Mouse (Mus musculus): ENCODE measurements around the gene Ino80d. TPM values are rescaled to one million over a fixed set of nuclear protein-coding genes. Genes with fewer than 3 reads are reported as not detected.

Ino80d gene
- total RNA-seq, 4 experiments from 2014 or later, result 25.6 to 32.7 (median 28.8) TPM

- no peak for DNase-seq (ENCODE audit: low spot score in 2 of 2)
These were observed 123.4 kb downstream of the Ino80d start for GRCm38 (mm10) chr1:62991021-62991420.

GRCm38 (mm10) chr1:62987561-62987960 is 126.9 kb downstream of the Ino80d start:
- DNase-seq (ENCODE audit: low spot score in 2 of 2), result no peak

- DNase-seq (ENCODE audit: low spot score in 2 of 2), result peak in 1 of 2 experiments; percentile 41
These were observed 128.2 kb downstream of the Ino80d start for GRCm38 (mm10) chr1:62986267-62986666.

- DNase-seq (ENCODE audit: low spot score in 2 of 2), result peak; percentile 11 to 23
These were observed 129.9 kb downstream of the Ino80d start for GRCm38 (mm10) chr1:62984566-62984965.

- no peak for DNase-seq (ENCODE audit: low spot score in 2 of 2)
These were observed 137.7 kb downstream of the Ino80d start for GRCm38 (mm10) chr1:62976742-62977141.

- no peak for DNase-seq (ENCODE audit: low spot score in 2 of 2)
These were observed 147.6 kb downstream of the Ino80d start for GRCm38 (mm10) chr1:62966885-62967284.

GRCm38 (mm10) chr1:62964291-62964690 is 150.2 kb downstream of the Ino80d start:
- DNase-seq (ENCODE audit: low spot score in 2 of 2), result peak; percentile 34 to 49

GRCm38 (mm10) chr1:62956942-62957645 is 157.4 kb downstream of the Ino80d start:
- no peak for DNase-seq (ENCODE audit: low spot score in 2 of 2)

- DNase-seq (ENCODE audit: low spot score in 2 of 2), result no peak
These were observed 157.9 kb downstream of the Ino80d start for GRCm38 (mm10) chr1:62956526-62956925.

GRCm38 (mm10) chr1:62955340-62955739 is 159.1 kb downstream of the Ino80d start:
- DNase-seq (ENCODE audit: low spot score in 2 of 2), result no peak

GRCm38 (mm10) chr1:62953036-62953435 is 161.4 kb downstream of the Ino80d start:
- no peak for DNase-seq (ENCODE audit: low spot score in 2 of 2)

GRCm38 (mm10) chr1:62952319-62952718 is 162.1 kb downstream of the Ino80d start:
- DNase-seq (ENCODE audit: low spot score in 2 of 2), result no peak

GRCm38 (mm10) chr1:62951067-62951809 is 163.2 kb downstream of the Ino80d start:
- no peak for DNase-seq (ENCODE audit: low spot score in 2 of 2)

- no peak for DNase-seq (ENCODE audit: low spot score in 2 of 2)
These were observed 163.9 kb downstream of the Ino80d start for GRCm38 (mm10) chr1:62950526-62950925.

GRCm38 (mm10) chr1:62947807-62948206 is 166.7 kb downstream of the Ino80d start:
- no peak for DNase-seq (ENCODE audit: low spot score in 2 of 2)

GRCm38 (mm10) chr1:62946987-62947386 is 167.5 kb downstream of the Ino80d start:
- no peak for DNase-seq (ENCODE audit: low spot score in 2 of 2)

- DNase-seq (ENCODE audit: low spot score in 2 of 2), result no peak
These were observed 179.6 kb downstream of the Ino80d start for GRCm38 (mm10) chr1:62934752-62935329.

- peak in 1 of 2 experiments; percentile 26 for DNase-seq (ENCODE audit: low spot score in 2 of 2)
These were observed 180.4 kb downstream of the Ino80d start for GRCm38 (mm10) chr1:62934100-62934513.

- no peak for DNase-seq (ENCODE audit: low spot score in 2 of 2)
These were observed 181.0 kb downstream of the Ino80d start for GRCm38 (mm10) chr1:62933288-62934099.

GRCm38 (mm10) chr1:62929477-62929876 is 185.0 kb downstream of the Ino80d start:
- peak; percentile 38 to 71 for DNase-seq (ENCODE audit: low spot score in 2 of 2)

- DNase-seq (ENCODE audit: low spot score in 2 of 2), result no peak
These were observed 195.2 kb downstream of the Ino80d start for GRCm38 (mm10) chr1:62919219-62919618.
